Mouse (Mus musculus) MEL (cell line): ENCODE data around the gene Sipa1l1. TPM values are rescaled to one million over a fixed set of nuclear protein-coding genes. Genes with fewer than 3 reads are reported as not detected.

ENCODE experiments used
- DNase-seq: peaks from one replicate; pipeline ENCODE4 v3.0.0; 2011; ENCODE audit warnings: low read depth, low spot score
- H3K27ac ChIP-seq: 2 replicates; pipeline ENCODE4 v1.5.1; 2012; ENCODE audit warnings: low read depth, mild to moderate bottlenecking, control low read depth, low read length, moderate library complexity; ENCODE audit not compliant: control insufficient read depth
- H3K27me3 ChIP-seq, 2 experiments: fragments of 150-350 bp in 1 of 2; sonication (generic) in 1 of 2; 2 replicates each; pipeline ENCODE4 v1.6.1; 2012; ENCODE audit warnings: low read length in 2 of 2, mild to moderate bottlenecking in 2 of 2, improper control_type of control experiment in 1 of 2, moderate library complexity in 1 of 2; ENCODE audit not compliant: insufficient read depth in 2 of 2, control insufficient read depth in 1 of 2
- H3K36me3 ChIP-seq, 2 experiments: 2 replicates each; pipeline ENCODE4 v1.6.1; 2012 to 2014; ENCODE audit warnings: low read length in 2 of 2, improper control_type of control experiment in 1 of 2, inconsistent platforms in 1 of 2, mild to moderate bottlenecking in 1 of 2; ENCODE audit not compliant: insufficient read depth in 2 of 2, control insufficient read depth in 1 of 2
- H3K4me1 ChIP-seq, 2 experiments: fragments of 150-350 bp in 1 of 2; sonication (generic) in 1 of 2; 2 replicates each; pipeline ENCODE4 v1.6.1; 2012; ENCODE audit warnings: low read length in 2 of 2, improper control_type of control experiment in 1 of 2, mild to moderate bottlenecking in 1 of 2; ENCODE audit not compliant: insufficient read depth in 2 of 2, control insufficient read depth in 1 of 2
- H3K4me3 ChIP-seq, 2 experiments: fragments of 150-350 bp in 1 of 2; sonication (generic) in 1 of 2; 2 replicates each; pipeline ENCODE4 v1.5.1; 2012; ENCODE audit warnings: low read depth in 2 of 2, low read length in 2 of 2, mild to moderate bottlenecking in 2 of 2, moderate library complexity in 2 of 2, control low read depth in 1 of 2, improper control_type of control experiment in 1 of 2; ENCODE audit not compliant: control insufficient read depth in 1 of 2, insufficient read depth in 1 of 2
- H3K79me2 ChIP-seq: 2 replicates; pipeline ENCODE4 v1.6.1; 2012; ENCODE audit warnings: mild to moderate bottlenecking, low read length, moderate library complexity; ENCODE audit not compliant: control insufficient read depth, poor library complexity, insufficient read depth
- H3K9ac ChIP-seq: 2 replicates; pipeline ENCODE4 v1.6.1; 2012; ENCODE audit warnings: low read depth, mild to moderate bottlenecking, control low read depth, low read length, moderate library complexity; ENCODE audit not compliant: control insufficient read depth, poor library complexity, severe bottlenecking
- H3K9me3 ChIP-seq: fragments of 150-350 bp; sonication (generic); replicated peaks from 2 replicates; pipeline ENCODE4 v1.6.1; 2012; ENCODE audit warnings: mild to moderate bottlenecking, low read length, improper control_type of control experiment, moderate library complexity; ENCODE audit not compliant: insufficient read depth
- CHD1 ChIP-seq: IDR thresholded peaks from 2 replicates; pipeline ENCODE4 v1.6.1; 2012; ENCODE audit warnings: low read depth, mild to moderate bottlenecking, inconsistent platforms, low read length, improper control_type of control experiment
- CHD2 ChIP-seq: IDR thresholded peaks from 2 replicates; pipeline ENCODE4 v1.6.1; 2011; ENCODE audit warnings: low read length, improper control_type of control experiment
- CTCF ChIP-seq, 3 experiments: IDR thresholded peaks in 2 of 3; conservative IDR thresholded peaks in 1 of 3; 2 replicates each; pipeline ENCODE4 v1.5.1; 2011 to 2012; ENCODE audit warnings: low read length in 3 of 3, low read depth in 2 of 3, mild to moderate bottlenecking in 2 of 3, improper control_type of control experiment in 1 of 3, inconsistent platforms in 1 of 3, mixed read lengths in 1 of 3, moderate library complexity in 1 of 3; ENCODE audit not compliant: control insufficient read depth in 1 of 3, insufficient read depth in 1 of 3, poor library complexity in 1 of 3, severe bottlenecking in 1 of 3
- ELF1 ChIP-seq: IDR thresholded peaks from 2 replicates; pipeline ENCODE4 v1.6.1; 2014; ENCODE audit warnings: low read depth, mild to moderate bottlenecking, inconsistent platforms, low read length, improper control_type of control experiment, moderate library complexity
- EP300 ChIP-seq, 2 experiments: IDR thresholded peaks; 2 replicates each; pipeline ENCODE4 v1.6.1; 2011; ENCODE audit warnings: improper control_type of control experiment in 2 of 2, low read length in 2 of 2, low read depth in 1 of 2, mild to moderate bottlenecking in 1 of 2
- ETS1 ChIP-seq: IDR thresholded peaks from 2 replicates; pipeline ENCODE4 v1.6.1; 2012; ENCODE audit warnings: low read depth, mild to moderate bottlenecking, inconsistent platforms, low read length, improper control_type of control experiment, moderate library complexity
- GABPA ChIP-seq: IDR thresholded peaks from 2 replicates; pipeline ENCODE4 v1.6.1; 2012; ENCODE audit warnings: low read depth, mild to moderate bottlenecking, inconsistent platforms, low read length, improper control_type of control experiment, moderate library complexity
- KAT2A ChIP-seq: conservative IDR thresholded peaks from 2 replicates; pipeline ENCODE4 v1.6.1; 2012; ENCODE audit warnings: low read depth, low read length, improper control_type of control experiment, inconsistent platforms
- MAFK ChIP-seq: IDR thresholded peaks from 2 replicates; pipeline ENCODE4 v1.6.1; 2011; ENCODE audit warnings: low read depth, mild to moderate bottlenecking, low read length, improper control_type of control experiment, borderline replicate concordance
- MAX ChIP-seq: IDR thresholded peaks from 2 replicates; pipeline ENCODE4 v1.6.1; 2011; ENCODE audit warnings: low read length, improper control_type of control experiment
- MXI1 ChIP-seq: IDR thresholded peaks from 2 replicates; pipeline ENCODE4 v1.6.1; 2011; ENCODE audit warnings: mild to moderate bottlenecking, low read depth, low read length, improper control_type of control experiment
- MYC ChIP-seq: IDR thresholded peaks from 2 replicates; pipeline ENCODE4 v1.6.1; 2011; ENCODE audit warnings: low read depth, mild to moderate bottlenecking, low read length, improper control_type of control experiment, moderate library complexity
- NRF1 ChIP-seq: IDR thresholded peaks from 2 replicates; pipeline ENCODE4 v1.6.1; 2014; ENCODE audit warnings: low read depth, mild to moderate bottlenecking, inconsistent platforms, low read length, improper control_type of control experiment, moderate library complexity; ENCODE audit not compliant: poor library complexity, insufficient read depth, severe bottlenecking
- POLR2A ChIP-seq, 2 experiments: IDR thresholded peaks; 2 replicates each; pipeline ENCODE4 v1.6.1; 2011 to 2012; ENCODE audit warnings: low read length in 2 of 2, mild to moderate bottlenecking in 2 of 2, control low read depth in 1 of 2, improper control_type of control experiment in 1 of 2, low read depth in 1 of 2, moderate library complexity in 1 of 2; ENCODE audit not compliant: control insufficient read depth in 1 of 2, insufficient read depth in 1 of 2, poor library complexity in 1 of 2
- POLR2AphosphoS2 ChIP-seq: IDR thresholded peaks from 2 replicates; pipeline ENCODE4 v1.6.1; 2011; ENCODE audit warnings: low read length, improper control_type of control experiment
- POLR2AphosphoS5 ChIP-seq: IDR thresholded peaks from 2 replicates; pipeline ENCODE4 v1.6.1; 2012; ENCODE audit warnings: low read depth, borderline replicate concordance, mild to moderate bottlenecking, inconsistent platforms, low read length, moderate library complexity, mixed read lengths
- RAD21 ChIP-seq: IDR thresholded peaks from 2 replicates; pipeline ENCODE4 v1.6.1; 2011; ENCODE audit warnings: mild to moderate bottlenecking, low read depth, low read length, improper control_type of control experiment
- RCOR1 ChIP-seq: IDR thresholded peaks from 2 replicates; pipeline ENCODE4 v1.6.1; 2012; ENCODE audit warnings: low read depth, mild to moderate bottlenecking, inconsistent platforms, low read length, improper control_type of control experiment
- SIN3A ChIP-seq: IDR thresholded peaks from 2 replicates; pipeline ENCODE4 v1.6.1; 2012; ENCODE audit warnings: low read length, improper control_type of control experiment, inconsistent platforms
- SMC3 ChIP-seq: IDR thresholded peaks from 2 replicates; pipeline ENCODE4 v1.6.1; 2011; ENCODE audit warnings: low read depth, low read length, improper control_type of control experiment
- TBP ChIP-seq: IDR thresholded peaks from 2 replicates; pipeline ENCODE4 v1.8.0; 2011; ENCODE audit warnings: low read depth, low read length, improper control_type of control experiment
- TCF12 ChIP-seq: IDR thresholded peaks from 2 replicates; pipeline ENCODE4 v1.6.1; 2014; ENCODE audit warnings: low read depth, mild to moderate bottlenecking, inconsistent platforms, low read length, improper control_type of control experiment, moderate library complexity
- UBTF ChIP-seq: IDR thresholded peaks from 2 replicates; pipeline ENCODE4 v1.6.1; 2012; ENCODE audit warnings: low read depth, mild to moderate bottlenecking, inconsistent platforms, low read length, improper control_type of control experiment, moderate library complexity, borderline replicate concordance; ENCODE audit not compliant: insufficient read depth
- USF1 ChIP-seq: IDR thresholded peaks from 2 replicates; pipeline ENCODE4 v1.6.1; 2014; ENCODE audit warnings: low read depth, mild to moderate bottlenecking, inconsistent platforms, low read length, improper control_type of control experiment, moderate library complexity
- ZC3H11A ChIP-seq: IDR thresholded peaks from 2 replicates; pipeline ENCODE4 v1.6.1; 2012; ENCODE audit warnings: low read depth, mild to moderate bottlenecking, inconsistent platforms, low read length, improper control_type of control experiment
- ZKSCAN1 ChIP-seq: IDR thresholded peaks from 2 replicates; pipeline ENCODE4 v1.6.1; 2012; ENCODE audit warnings: low read depth, mild to moderate bottlenecking, inconsistent platforms, low read length, improper control_type of control experiment, moderate library complexity
- ZMIZ1 ChIP-seq: IDR thresholded peaks from 2 replicates; pipeline ENCODE4 v1.6.1; 2012; ENCODE audit warnings: low read depth, mild to moderate bottlenecking, inconsistent platforms, low read length, improper control_type of control experiment, moderate library complexity
- ZNF384 ChIP-seq: IDR thresholded peaks from 2 replicates; pipeline ENCODE4 v1.6.1; 2012; ENCODE audit warnings: low read depth, mild to moderate bottlenecking, inconsistent platforms, low read length, improper control_type of control experiment
- polyA plus RNA-seq, 2 experiments: library from polyadenylated mRNA; stranded (reverse) in 1 of 2; unstranded in 1 of 2; fragments of >175 nt in 1 of 2; fragments of >200 nt in 1 of 2; gene quantifications; 2 replicates each; pipeline versions ENCODE4 v1.2.1 to v1.2.4; 2012; ENCODE audit warnings: low replicate concordance in 2 of 2, low read depth in 1 of 2; ENCODE audit not compliant: insufficient read length in 2 of 2, insufficient read depth in 1 of 2, missing spikeins in 1 of 2
- total RNA-seq: library from RNA; depleted of rRNA; stranded (reverse); fragments of 300-350 nt; gene quantifications from 2 replicates; pipeline ENCODE4 v1.2.3, GENCODE M21; 2012

Gene Sipa1l1
- total and polyA plus RNA-seq, 3 experiments = 18.1 to 42.7 (median 19.3) TPM

- H3K4me3 ChIP-seq = peak overlapping the region; percentile 37
- H3K9me3 ChIP-seq = no peaks in the 10 kb centered on the region
- peaks cover 0 to 41% of the 10 kb centered on the region in 2 experiments; a peak in 2 of 4 replicates for H3K36me3 ChIP-seq
- peaks cover 34 to 53% of the 10 kb centered on the region in 2 experiments for H3K4me1 ChIP-seq
- DNase-seq = peak; percentile 72
- H3K9ac ChIP-seq = peak overlapping the region; percentile 49
- H3K27ac ChIP-seq = peak overlapping the region; percentile 99
- H3K79me2 ChIP-seq = peaks cover 15% of the 10 kb centered on the region
- no peaks in the 10 kb centered on the region for H3K27me3 ChIP-seq
- TF ChIP-seq EP300 (IDR thresholded peaks at IDR 0.05; ENCODE audit: low read depth in 1 of 2, low read length in 2 of 2) (peak in 1 of 2 experiments; percentile 17; a peak in 1 of 4 replicates), MAFK (no peak), UBTF (no peak), GABPA (no peak), MYC (0 out of 2 replicates have a peak, but pooled peaks have one; percentile 19), ZNF384 (no peak), NRF1 (no peak), MXI1 (peak; percentile 50; the same call in 1 of the 2 replicates), SIN3A (peak; percentile 55), CHD1 (no peak), CTCF (IDR thresholded peaks at IDR 0.05 in 2 of 3, conservative IDR thresholded peaks at IDR 0.05 in 1 of 3; ENCODE audit: control insufficient read depth in 1 of 3, insufficient read depth in 1 of 3, low read depth in 2 of 3, low read length in 3 of 3, poor library complexity in 1 of 3, severe bottlenecking in 1 of 3) (no peak), RCOR1 (0 out of 2 replicates have a peak, but pooled peaks have one; percentile 28), ETS1 (peak; percentile 50; the same call in 1 of the 2 replicates)
Measured at GRCm38 (mm10) chr12:82223126-82223815, 54.2 kb downstream of the Sipa1l1 start.

DNA sequence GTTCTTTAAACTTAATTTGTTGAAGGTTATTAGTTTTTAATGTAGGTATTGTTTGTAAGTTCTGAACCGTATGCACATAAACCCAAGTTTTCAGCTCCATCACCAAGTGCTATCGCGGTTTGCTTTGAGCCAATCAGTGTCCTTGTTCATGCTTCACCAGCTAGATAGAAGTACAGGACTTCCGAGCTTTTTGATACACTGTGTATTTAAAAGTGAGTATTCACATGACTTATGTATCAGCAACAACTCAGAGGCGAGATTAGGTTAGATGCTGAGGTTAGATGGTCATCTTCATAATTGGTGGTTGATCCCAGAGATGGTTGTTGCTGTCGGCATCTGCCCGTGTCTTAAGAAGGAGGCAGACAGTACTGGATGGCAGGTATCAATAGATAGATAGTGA, 55.7 kb downstream of the Sipa1l1 start:
- H3K27ac ChIP-seq = peak overlapping the region; percentile 99
- H3K4me3 ChIP-seq = peak overlapping the region; percentile 11 to 14; a peak in 3 of 4 replicates
- H3K4me1 ChIP-seq = peaks cover 36 to 56% of the 10 kb centered on the region in 2 experiments
- DNase-seq = peak; percentile 81
- no peaks in the 10 kb centered on the region for H3K27me3 ChIP-seq
- peaks cover 0 to 52% of the 10 kb centered on the region in 2 experiments; a peak in 2 of 4 replicates for H3K36me3 ChIP-seq
- peaks cover 23% of the 10 kb centered on the region for H3K79me2 ChIP-seq
- H3K9ac ChIP-seq = peak overlapping the region; percentile 70
- H3K9me3 ChIP-seq = no peaks in the 10 kb centered on the region
- TF ChIP-seq RCOR1 (peak; percentile 94), USF1 (peak; percentile 55; the same call in 1 of the 2 replicates), ZMIZ1 (0 out of 2 replicates have a peak, but pooled peaks have one; percentile 1), MYC (peak; percentile 73; the same call in 1 of the 2 replicates), ZC3H11A (no peak), NRF1 (no peak), KAT2A (no peak), TCF12 (peak; percentile 77), CHD2 (no peak), SMC3 (no peak), TBP (peak; percentile 78), UBTF (no peak), POLR2A (IDR thresholded peaks at IDR 0.05; ENCODE audit: control insufficient read depth in 1 of 2, insufficient read depth in 1 of 2, low read depth in 1 of 2, low read length in 2 of 2, poor library complexity in 1 of 2) (peak in 1 of 2 experiments; percentile 41; a peak in 1 of 4 replicates), SIN3A (peak; percentile 62), GABPA (no peak), POLR2AphosphoS2 (no peak), RAD21 (no peak), ZKSCAN1 (no peak), POLR2AphosphoS5 (no peak), MAX (peak; percentile 46; the same call in 1 of the 2 replicates), MAFK (peak; percentile 56; the same call in 1 of the 2 replicates), CHD1 (no peak), MXI1 (peak; percentile 61; the same call in 1 of the 2 replicates), ELF1 (0 out of 2 replicates have a peak, but pooled peaks have one; percentile 26)
